Mouse (Mus musculus) midbrain, embryonic 14.5 days (tissue): ENCODE measurements around the gene Vsx1. TPM values are rescaled to one million over a fixed set of nuclear protein-coding genes. Genes with fewer than 3 reads are reported as not detected.

Experiments
- ATAC-seq: fragments of 200-750 bp; cut with Nextera tagmentation; 2 replicates; pipeline ENCODE4 v1.8.0; 2017; ENCODE audit warnings: moderate number of reproducible peaks, moderate library complexity; ENCODE audit not compliant: low FRiP score, low TSS enrichment
- DNase-seq: peaks from one replicate; pipeline ENCODE4 v3.0.0-alpha.2; 2015
- H3K27ac ChIP-seq: fragments of 300-500 bp; sonication (generic); replicated peaks from 2 replicates; pipeline ENCODE4 v1.5.1; 2014; ENCODE audit warnings: mild to moderate bottlenecking, low read depth, low read length, moderate library complexity
- H3K27me3 ChIP-seq: fragments of 300-500 bp; sonication (generic); 2 replicates; pipeline ENCODE4 v1.6.1; 2014; ENCODE audit warnings: low read length, control low read depth, mixed read lengths; ENCODE audit not compliant: control insufficient read depth, insufficient read depth
- H3K36me3 ChIP-seq: fragments of 300-500 bp; sonication (generic); 2 replicates; pipeline ENCODE4 v1.6.1; 2014; ENCODE audit warnings: low read length, control low read depth; ENCODE audit not compliant: control insufficient read depth, insufficient read depth
- H3K4me1 ChIP-seq: fragments of 300-500 bp; sonication (generic); 2 replicates; pipeline ENCODE4 v1.6.1; 2014; ENCODE audit warnings: mild to moderate bottlenecking, antibody characterized with exemption, low read length, control low read depth; ENCODE audit not compliant: control insufficient read depth, insufficient read depth
- H3K4me2 ChIP-seq: fragments of 300-500 bp; sonication (generic); 2 replicates; pipeline ENCODE4 v1.6.1; 2014; ENCODE audit warnings: mild to moderate bottlenecking, low read length, moderate library complexity
- H3K4me3 ChIP-seq: fragments of 300-500 bp; sonication (generic); replicated peaks from 2 replicates; pipeline ENCODE4 v1.5.1; 2014; ENCODE audit warnings: low read depth, low read length
- H3K9ac ChIP-seq: fragments of 300-500 bp; sonication (generic); replicated peaks from 2 replicates; pipeline ENCODE4 v1.6.1; 2014; ENCODE audit warnings: mild to moderate bottlenecking, low read length, moderate library complexity
- H3K9me3 ChIP-seq: fragments of 300-500 bp; sonication (generic); 2 replicates; pipeline ENCODE4 v1.6.1; 2016; ENCODE audit warnings: low read length, control low read depth, mixed read lengths; ENCODE audit not compliant: control insufficient read depth
- WGBS: fragments of 180-500 bp; shearing (Covaris S2); extraction: QIAGEN DNeasy Blood & Tissue Kit; methylation state at CpG from one replicate; pipeline ENCODE4 v1.1.7; 2014; 5-methylcytosine and 5-hydroxymethylcytosine counted together
- polyA plus RNA-seq: library from polyadenylated mRNA; unstranded; fragments of >200 nt; fragmentation: Nextera tagmentation; extraction: Ambion mirVana; gene quantifications from 2 replicates; pipeline ENCODE4 v1.2.1, GENCODE M21; 2014

The Vsx1 gene
- not detected in 2 replicates for polyA plus RNA-seq

DNA sequence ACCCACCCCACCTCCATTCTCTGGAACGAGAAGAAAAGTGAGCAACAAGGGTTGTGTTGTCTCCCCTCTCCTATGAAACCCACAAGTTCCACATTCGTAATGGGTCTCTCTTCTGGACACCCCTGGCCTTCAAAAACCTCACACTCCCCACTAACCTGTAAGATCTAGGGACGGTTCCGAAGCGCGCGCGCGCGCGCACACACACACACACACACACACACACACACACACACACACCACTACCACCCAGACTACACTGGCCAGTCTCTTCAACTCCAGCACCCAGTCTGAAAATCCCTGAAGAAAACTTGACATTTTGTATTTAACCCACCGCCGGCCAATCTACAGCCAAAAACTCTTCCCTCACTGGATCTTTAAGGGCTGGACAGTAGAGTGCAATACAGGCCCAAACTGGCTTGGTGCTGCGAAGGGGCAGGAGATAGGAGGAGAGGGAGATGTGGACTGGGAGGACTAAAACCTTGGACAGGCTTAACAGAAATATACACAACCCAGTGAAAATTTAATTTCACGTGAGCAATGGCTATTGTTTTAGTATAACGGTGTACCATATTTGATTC, at the start of gene Vsx1:
Gene Vsx1 (minus strand): TSS at position 138 of the 578 bp plus-strand sequence.
- peaks cover 51% of the 10 kb centered on the region for H3K27me3 ChIP-seq
- no peaks in the 10 kb centered on the region for H3K36me3 ChIP-seq
- no peak within 1 kb of the TSS for H3K27ac ChIP-seq
- peak within 1 kb of the TSS; percentile 38 for H3K9ac ChIP-seq
- 32% methylated on average over 16 of the region's 16 CpGs for WGBS
- peak within 1 kb of the TSS; percentile 35 for H3K4me3 ChIP-seq
- ATAC-seq (no peak), DNase-seq (no peak)
- H3K4me2 ChIP-seq, result peak within 1 kb of the TSS; percentile 66
- no peaks in the 10 kb centered on the region for H3K9me3 ChIP-seq
- H3K4me1 ChIP-seq, result 0 out of 2 replicates have a peak, but pooled peaks cover 11% of the 10 kb centered on the region

GRCm38 (mm10) chr2:150737881-150738280, 48.7 kb upstream of the Vsx1 start:
- Histone ChIP-seq H3K27me3 (no peaks in the 10 kb centered on the region), H3K27ac (no peak overlapping the region), H3K4me1 (no peaks in the 10 kb centered on the region), H3K9ac (no peak overlapping the region), H3K36me3 (no peaks in the 10 kb centered on the region), H3K4me3 (no peak overlapping the region), H3K9me3 (no peaks in the 10 kb centered on the region), H3K4me2 (no peak overlapping the region)
- WGBS, result 81% methylated on average over 9 of the region's 9 CpGs
- DNase-seq, result no peak
- ATAC-seq, result no peak

- Histone ChIP-seq H3K9ac (no peak overlapping the region), H3K9me3 (no peaks in the 10 kb centered on the region), H3K4me3 (no peak overlapping the region), H3K27me3 (no peaks in the 10 kb centered on the region), H3K27ac (no peak overlapping the region), H3K36me3 (no peaks in the 10 kb centered on the region), H3K4me2 (peak overlapping the region; percentile 17; the same call in 1 of the 2 replicates), H3K4me1 (no peaks in the 10 kb centered on the region)
- DNase-seq (peak; percentile 38), ATAC-seq (peak; percentile 82)
- WGBS, result 22% methylated on average over 11 of the region's 11 CpGs
Measured at GRCm38 (mm10) chr2:150735756-150736576, 46.8 kb upstream of the Vsx1 start.

DNA sequence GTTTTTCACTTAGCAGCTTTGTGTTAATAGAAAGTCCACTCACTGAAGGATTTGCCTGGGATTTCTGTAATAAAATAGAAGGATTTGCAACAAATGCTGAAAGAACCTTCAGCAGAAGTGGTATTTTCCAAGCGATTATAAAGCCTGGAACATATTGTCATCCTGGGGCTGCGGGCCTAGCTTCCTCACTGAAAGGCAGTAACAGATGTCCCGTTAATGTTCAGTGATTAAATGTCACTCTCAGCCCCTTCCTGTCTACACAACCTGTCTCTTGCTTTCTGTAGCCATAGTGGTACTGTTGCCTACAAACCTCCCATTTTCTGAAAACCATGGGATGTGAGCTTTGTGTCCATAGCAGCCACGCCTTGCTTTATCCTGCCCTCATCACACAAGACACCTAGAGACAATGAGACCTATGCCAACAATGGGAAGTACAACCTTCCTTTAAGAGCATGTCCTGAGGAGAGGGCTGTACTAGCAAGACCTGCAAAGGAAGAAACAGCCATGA, 23.1 kb upstream of the Vsx1 start:
- Histone ChIP-seq H3K4me3 (no peak overlapping the region), H3K9me3 (no peaks in the 10 kb centered on the region), H3K27me3 (no peaks in the 10 kb centered on the region), H3K4me2 (no peak overlapping the region), H3K36me3 (no peaks in the 10 kb centered on the region), H3K9ac (no peak overlapping the region), H3K27ac (no peak overlapping the region), H3K4me1 (no peaks in the 10 kb centered on the region)
- ATAC-seq (no peak), DNase-seq (no peak)
- WGBS, result 79% methylated on average over 4 of the region's 4 CpGs

- H3K36me3 ChIP-seq, result no peaks in the 10 kb centered on the region
- H3K4me1 ChIP-seq, result 0 out of 2 replicates have a peak, but pooled peaks cover 11% of the 10 kb centered on the region
- H3K9ac ChIP-seq, result no peak overlapping the region
- no peak overlapping the region for H3K27ac ChIP-seq
- DNase-seq, result no peak
- H3K9me3 ChIP-seq, result no peaks in the 10 kb centered on the region
- no peak overlapping the region for H3K4me2 ChIP-seq
- no peak overlapping the region for H3K4me3 ChIP-seq
- WGBS, result 75% methylated on average over 6 of the region's 6 CpGs
- no peak for ATAC-seq
- H3K27me3 ChIP-seq, result peaks cover 46% of the 10 kb centered on the region
Measured at GRCm38 (mm10) chr2:150691481-150692170, 2.5 kb upstream of the Vsx1 start.

GRCm38 (mm10) chr2:150690216-150690615, 1.1 kb upstream of the Vsx1 start:
- no peak overlapping the region for H3K9ac ChIP-seq
- 0 out of 2 replicates have a peak, but pooled peaks cover 11% of the 10 kb centered on the region for H3K4me1 ChIP-seq
- DNase-seq (no peak), ATAC-seq (no peak)
- no peak overlapping the region for H3K27ac ChIP-seq
- H3K9me3 ChIP-seq, result no peaks in the 10 kb centered on the region
- no peak overlapping the region for H3K4me2 ChIP-seq
- no peak overlapping the region for H3K4me3 ChIP-seq
- peaks cover 51% of the 10 kb centered on the region for H3K27me3 ChIP-seq
- H3K36me3 ChIP-seq, result no peaks in the 10 kb centered on the region
- 2% methylated on average over 11 of the region's 11 CpGs for WGBS

DNA sequence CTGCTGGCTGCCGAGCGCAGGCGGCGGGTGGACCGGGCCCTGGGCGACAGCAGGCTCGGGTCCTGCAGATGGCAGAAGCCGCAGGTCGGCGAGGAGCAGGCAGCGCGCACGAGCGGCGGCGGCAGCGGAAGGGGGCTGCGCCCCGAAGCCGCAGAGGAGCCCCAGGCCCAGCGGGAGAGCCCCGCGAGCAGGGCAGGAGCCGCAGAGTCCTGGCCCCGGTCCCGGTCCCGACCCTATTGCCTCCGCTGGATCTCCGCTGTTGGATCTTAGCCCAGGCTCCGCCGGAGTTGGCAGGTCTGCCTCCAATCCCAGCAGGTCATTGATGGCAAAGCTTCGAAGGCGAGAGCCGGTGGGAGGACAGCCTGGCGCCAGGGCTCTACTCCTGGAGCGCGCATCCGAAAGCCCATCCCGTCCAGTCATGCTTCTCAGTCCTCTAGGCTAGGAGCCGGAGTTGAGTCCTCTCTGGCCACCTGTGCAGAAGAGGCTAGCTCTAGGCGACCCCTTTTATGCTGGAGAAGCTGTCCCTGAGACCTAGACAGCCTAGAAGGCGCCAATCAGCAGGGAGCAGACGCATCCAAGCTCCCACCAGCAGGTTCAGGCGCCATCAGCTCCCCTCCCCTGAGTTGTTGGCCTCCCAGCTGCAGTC, 496 bp downstream of the Vsx1 start:
- H3K4me2 ChIP-seq, result peak overlapping the region; percentile 66
- no peaks in the 10 kb centered on the region for H3K9me3 ChIP-seq
- peak overlapping the region; percentile 38 for H3K9ac ChIP-seq
- peak; percentile 66 for DNase-seq
- no peaks in the 10 kb centered on the region for H3K36me3 ChIP-seq
- H3K4me1 ChIP-seq, result 0 out of 2 replicates have a peak, but pooled peaks cover 11% of the 10 kb centered on the region
- H3K27ac ChIP-seq, result no peak overlapping the region
- 1% methylated on average over 44 of the region's 44 CpGs for WGBS
- 0 out of 2 replicates have a peak, but pooled peaks have one; percentile 22 for ATAC-seq
- H3K4me3 ChIP-seq, result peak overlapping the region; percentile 35
- H3K27me3 ChIP-seq, result peaks cover 51% of the 10 kb centered on the region
